Mouse (Mus musculus) brain, embryonic 14.5 days (tissue): ENCODE results near the gene Slc25a21.

Experiments
- CTCF ChIP-seq: fragments of 200-500 bp; IDR thresholded peaks from 2 replicates; pipeline ENCODE4 v1.5.1; 2012; ENCODE audit warnings: inconsistent platforms, mild to moderate bottlenecking, moderate library complexity, borderline replicate concordance; ENCODE audit not compliant: insufficient read depth, insufficient read length; ENCODE audit errors: extremely low read depth
- POLR2A ChIP-seq: fragments of 200-500 bp; IDR thresholded peaks from 2 replicates; pipeline ENCODE4 v1.6.1; 2012; ENCODE audit warnings: mild to moderate bottlenecking, inconsistent platforms, borderline replicate concordance; ENCODE audit not compliant: poor library complexity, insufficient read depth, insufficient read length, severe bottlenecking; ENCODE audit errors: extremely low read depth

- TF ChIP-seq POLR2A (no peak), CTCF (no peak)
These were observed 215.1 kb downstream of the Slc25a21 start for GRCm38 (mm10) chr12:56982066-56982626.
